Mouse (Mus musculus) megakaryocyte, embryonic 14.5 days (primary cell): ENCODE measurements around the gene Gpr18.

Source experiments
- FLI1 ChIP-seq: IDR thresholded peaks from 2 replicates; pipeline ENCODE4 v1.6.1; 2012; ENCODE audit warnings: low read length, inconsistent platforms, mixed read lengths
- GATA1 ChIP-seq: IDR thresholded peaks from 3 replicates; pipeline ENCODE4 v1.6.1; 2012; ENCODE audit warnings: mixed read lengths, low read length, inconsistent platforms, borderline replicate concordance

- TF ChIP-seq GATA1 (no peak), FLI1 (no peak)
Observed at GRCm38 (mm10) chr14:121947966-121948365, 32.4 kb upstream of the Gpr18 start.
